Comparison of ENCODE assay signal across 23 mouse cellular contexts in genomic region chr12:59017970-59018369, GRCm38 (mm10). TPM values are rescaled to one million over a fixed set of nuclear protein-coding genes. Genes with fewer than 3 reads are reported as not detected.
DNase-seq lines count a peak whose midpoint lies in the region; ATAC-seq and TF ChIP-seq lines count a peak whose summit lies in the region.
"Had no signal": no experiment of that assay in that cellular context is flagged by ENCODE, and none has a peak within 500 bp of the region (broad histone marks: within the 10 kb centered on the region; RNA-seq: fewer than 3 reads in every experiment).

No protein-coding gene starts in this region.

- ATAC-seq in liver, embryonic 11.5 days (replicated peaks; ENCODE audit: low FRiP score), result no peak
- 0 out of 2 replicates have a peak, but pooled peaks have one; percentile 3 for ATAC-seq in liver, embryonic 13.5 days (ENCODE audit: low read depth)
- peak; percentile 10; the same call in 1 of the 2 replicates for ATAC-seq in liver, embryonic 15.5 days (ENCODE audit: insufficient read depth)
- ATAC-seq in liver, postnatal 0 days, result peak; percentile 76
- ATAC-seq: forebrain, embryonic 14.5 days had no signal

- 0 out of 2 replicates have a peak, but pooled peaks cover 2% of the 10 kb centered on the region for H3K4me1 ChIP-seq in liver, embryonic 11.5 days (replicated peaks; ENCODE audit: control insufficient read depth, insufficient read depth, low read length)
- peaks cover 11% of the 10 kb centered on the region for H3K4me1 ChIP-seq in liver, embryonic 13.5 days (replicated peaks)
- peaks cover 10% of the 10 kb centered on the region for H3K4me1 ChIP-seq in liver, embryonic 15.5 days (replicated peaks)
- H3K4me1 ChIP-seq in liver, postnatal 0 days (ENCODE audit: insufficient read depth), result peaks cover 8% of the 10 kb centered on the region
- no peaks in the 10 kb centered on the region for H3K4me1 ChIP-seq in lung, adult 2 months (ENCODE audit: control insufficient read depth, insufficient read depth, low read length)
- H3K4me1 ChIP-seq: embryonic facial prominence, embryonic 13.5 days; embryonic facial prominence, embryonic 15.5 days; forebrain, embryonic 12.5 days had no signal

- peak; percentile 17 for DNase-seq in liver
- DNase-seq in liver, embryonic 11.5 days (ENCODE audit: low spot score), result no peak
- DNase-seq in liver, embryonic 13.5 days, result no peak
- DNase-seq in liver, postnatal 0 days, result peak; percentile 54
- DNase-seq in urinary bladder, postnatal 14 days (ENCODE audit: low spot score), result no peak
- no peak for DNase-seq in lung, adult 2 months
- DNase-seq: adrenal gland, adult 2 months; adrenal gland, postnatal 10 days; adrenal gland, postnatal 25 days; cerebellum, adult 11 months; cerebellum, adult 18-20 months; cerebellum, adult 8-10 months; cerebellum, adult 9-11 months; cerebellum, postnatal 14 days; cerebellum, postnatal 36 days; embryo, embryonic 11 days had no signal

- H3K36me3 ChIP-seq in liver, embryonic 11.5 days (ENCODE audit: control insufficient read depth, insufficient read depth, low read length), result peaks cover 30% of the 10 kb centered on the region
- peaks cover 66% of the 10 kb centered on the region for H3K36me3 ChIP-seq in liver, embryonic 13.5 days
- H3K36me3 ChIP-seq in liver, embryonic 15.5 days (replicated peaks), result peaks cover 66% of the 10 kb centered on the region
- H3K36me3 ChIP-seq in liver, postnatal 0 days (replicated peaks; ENCODE audit: insufficient read depth, low read length), result peaks cover 35% of the 10 kb centered on the region

- no peak for TF ChIP-seq POLR2A in lung, adult 2 months (IDR thresholded peaks at IDR 0.05; ENCODE audit: borderline replicate concordance, extremely low read depth, low read depth, low read length)

- H3K4me2 ChIP-seq in liver, embryonic 11.5 days, result no peak overlapping the region
- H3K4me2 ChIP-seq in liver, embryonic 13.5 days, result no peak overlapping the region
- no peak overlapping the region for H3K4me2 ChIP-seq in liver, embryonic 15.5 days
- H3K4me2 ChIP-seq in liver, postnatal 0 days (ENCODE audit: low read depth, low read length), result no peak overlapping the region
- H3K4me2 ChIP-seq: embryonic facial prominence, embryonic 13.5 days; embryonic facial prominence, embryonic 15.5 days; forebrain, embryonic 12.5 days had no signal

- 0 out of 2 replicates have a peak, but pooled peaks have one; percentile 41 for TF ChIP-seq EP300 in liver, postnatal 0 days (IDR thresholded peaks at IDR 0.05; ENCODE audit: low read depth)

- H3K4me3 ChIP-seq in liver, embryonic 11.5 days (ENCODE audit: low read depth, low read length), result no peak overlapping the region
- H3K4me3 ChIP-seq in liver, embryonic 13.5 days (replicated peaks), result no peak overlapping the region
- H3K4me3 ChIP-seq in liver, embryonic 15.5 days (replicated peaks), result no peak overlapping the region
- H3K4me3 ChIP-seq in liver, postnatal 0 days (ENCODE audit: low read depth, low read length), result no peak overlapping the region
- no peak overlapping the region for H3K4me3 ChIP-seq in lung, adult 2 months (replicated peaks; ENCODE audit: extremely low read depth, low read depth, low read length)
- H3K4me3 ChIP-seq: embryonic facial prominence, embryonic 13.5 days; embryonic facial prominence, embryonic 15.5 days; erythroblast, embryonic 14.5 days; forebrain, embryonic 10.5 days; forebrain, embryonic 12.5 days had no signal

- no peak overlapping the region for H3K27ac ChIP-seq in liver, embryonic 11.5 days (ENCODE audit: low read depth, low read length)
- H3K27ac ChIP-seq in liver, embryonic 13.5 days, result peak overlapping the region; percentile 9; the same call in 1 of the 2 replicates
- H3K27ac ChIP-seq in liver, embryonic 15.5 days (replicated peaks), result peak overlapping the region; percentile 29; the same call in 1 of the 2 replicates
- peak overlapping the region; percentile 76 for H3K27ac ChIP-seq in liver, postnatal 0 days (ENCODE audit: low read depth)
- H3K27ac ChIP-seq: embryonic facial prominence, embryonic 13.5 days; embryonic facial prominence, embryonic 15.5 days; forebrain, embryonic 10.5 days; forebrain, embryonic 12.5 days had no signal

- no peaks in the 10 kb centered on the region for H3K9me3 ChIP-seq in liver, embryonic 11.5 days (ENCODE audit: control insufficient read depth, low read length)
- no peaks in the 10 kb centered on the region for H3K9me3 ChIP-seq in liver, embryonic 13.5 days (replicated peaks)
- no peaks in the 10 kb centered on the region for H3K9me3 ChIP-seq in liver, embryonic 15.5 days (replicated peaks)
- no peaks in the 10 kb centered on the region for H3K9me3 ChIP-seq in liver, postnatal 0 days (ENCODE audit: low read length)
- H3K9me3 ChIP-seq: embryonic facial prominence, embryonic 13.5 days; embryonic facial prominence, embryonic 15.5 days; forebrain, embryonic 10.5 days; forebrain, embryonic 12.5 days had no signal

- no peak for TF ChIP-seq CTCF in liver, postnatal 0 days (IDR thresholded peaks at IDR 0.05; ENCODE audit: low read depth)
- no peak for TF ChIP-seq CTCF in lung, adult 2 months (IDR thresholded peaks at IDR 0.05; ENCODE audit: insufficient read depth, low read length)

- 85% methylated on average over 8 of the region's 8 CpGs for WGBS in liver, embryonic 11.5 days
- WGBS in liver, embryonic 13.5 days (ENCODE audit: insufficient replicate concordance), result 84% methylated on average over 8 of the region's 8 CpGs
- WGBS in liver, embryonic 15.5 days (ENCODE audit: insufficient replicate concordance), result 76% methylated on average over 8 of the region's 8 CpGs
- 75% methylated on average over 8 of the region's 8 CpGs for WGBS in liver, postnatal 0 days (ENCODE audit: insufficient replicate concordance)
- WGBS in lung, adult 2 months, result 75% methylated on average over 8 of the region's 8 CpGs

- no peaks in the 10 kb centered on the region for H3K27me3 ChIP-seq in liver, embryonic 11.5 days (replicated peaks; ENCODE audit: control insufficient read depth, insufficient read depth, low read length)
- H3K27me3 ChIP-seq in liver, embryonic 13.5 days, result no peaks in the 10 kb centered on the region
- H3K27me3 ChIP-seq in liver, embryonic 15.5 days, result no peaks in the 10 kb centered on the region
- H3K27me3 ChIP-seq in liver, postnatal 0 days (ENCODE audit: insufficient read depth, low read length), result no peaks in the 10 kb centered on the region
- H3K27me3 ChIP-seq: embryonic facial prominence, embryonic 13.5 days; embryonic facial prominence, embryonic 15.5 days; forebrain, embryonic 12.5 days had no signal

- no peak overlapping the region for H3K9ac ChIP-seq in liver, embryonic 11.5 days (ENCODE audit: low read depth, low read length)
- H3K9ac ChIP-seq in liver, embryonic 13.5 days, result no peak overlapping the region
- no peak overlapping the region for H3K9ac ChIP-seq in liver, embryonic 15.5 days
- H3K9ac ChIP-seq in liver, postnatal 0 days (replicated peaks), result no peak overlapping the region
- H3K9ac ChIP-seq: embryonic facial prominence, embryonic 13.5 days; embryonic facial prominence, embryonic 15.5 days; forebrain, embryonic 12.5 days had no signal

RNA-seq across cellular contexts. Expression of gene Gemin2, which starts 4.8 kb away (rescaled TPM):
- polyA plus RNA-seq in liver, embryonic 11.5 days (2014; fragmentation: Nextera tagmentation; extraction: Ambion mirVana), result 33.9 and 36.5 TPM in 2 replicates
- 25.5 and 26.0 TPM in 2 replicates for polyA plus RNA-seq in liver, embryonic 13.5 days (2015; fragmentation: Nextera tagmentation; extraction: Ambion mirVana)
- 15.7 and 17.7 TPM in 2 replicates for polyA plus RNA-seq in liver, embryonic 15.5 days (2015; fragmentation: Nextera tagmentation; extraction: Ambion mirVana)
- 19.5 and 20.0 TPM in 2 replicates for polyA plus RNA-seq in liver, postnatal 0 days (2015; fragmentation: Nextera tagmentation; extraction: Ambion mirVana)
- polyA plus RNA-seq in lung, adult 2 months (2012; rRNA removed), result 1.9 and 2.9 TPM in 2 replicates

RNA-seq across cellular contexts. Expression of gene Sec23a, which starts 6.2 kb away (rescaled TPM):
- 42.5 and 51.6 TPM in 2 replicates for polyA plus RNA-seq in liver, embryonic 11.5 days (2014; fragmentation: Nextera tagmentation; extraction: Ambion mirVana)
- polyA plus RNA-seq in liver, embryonic 13.5 days (2015; fragmentation: Nextera tagmentation; extraction: Ambion mirVana), result 22.6 and 29.5 TPM in 2 replicates
- polyA plus RNA-seq in liver, embryonic 15.5 days (2015; fragmentation: Nextera tagmentation; extraction: Ambion mirVana), result 25.1 and 25.7 TPM in 2 replicates
- polyA plus RNA-seq in liver, postnatal 0 days (2015; fragmentation: Nextera tagmentation; extraction: Ambion mirVana), result 43.2 and 48.4 TPM in 2 replicates
- 8.6 and 13.0 TPM in 2 replicates for polyA plus RNA-seq in lung, adult 2 months (2012; rRNA removed)

RNA-seq across cellular contexts. Expression of gene Trappc6b, which starts 43.3 kb away (rescaled TPM):
- polyA plus RNA-seq in liver, embryonic 11.5 days (2014; fragmentation: Nextera tagmentation; extraction: Ambion mirVana), result 58.9 and 60.8 TPM in 2 replicates
- 52.2 and 58.7 TPM in 2 replicates for polyA plus RNA-seq in liver, embryonic 13.5 days (2015; fragmentation: Nextera tagmentation; extraction: Ambion mirVana)
- 46.7 and 50.4 TPM in 2 replicates for polyA plus RNA-seq in liver, embryonic 15.5 days (2015; fragmentation: Nextera tagmentation; extraction: Ambion mirVana)
- polyA plus RNA-seq in liver, postnatal 0 days (2015; fragmentation: Nextera tagmentation; extraction: Ambion mirVana), result 49.6 and 50.7 TPM in 2 replicates
- polyA plus RNA-seq in lung, adult 2 months (2012; rRNA removed), result 87.9 and 113 TPM in 2 replicates

RNA-seq across cellular contexts. Expression of gene Pnn, which starts 48.7 kb away (rescaled TPM):
- polyA plus RNA-seq in liver, embryonic 11.5 days (2014; fragmentation: Nextera tagmentation; extraction: Ambion mirVana), result 90.7 and 92.2 TPM in 2 replicates
- 43.9 and 53.3 TPM in 2 replicates for polyA plus RNA-seq in liver, embryonic 13.5 days (2015; fragmentation: Nextera tagmentation; extraction: Ambion mirVana)
- polyA plus RNA-seq in liver, embryonic 15.5 days (2015; fragmentation: Nextera tagmentation; extraction: Ambion mirVana), result 28.5 and 34.7 TPM in 2 replicates
- 22.1 and 28.9 TPM in 2 replicates for polyA plus RNA-seq in liver, postnatal 0 days (2015; fragmentation: Nextera tagmentation; extraction: Ambion mirVana)
- 12.4 and 18.6 TPM in 2 replicates for polyA plus RNA-seq in lung, adult 2 months (2012; rRNA removed)

Comparison
In these comparisons a context has a peak if more than half of its experiments do, and no peak if none do; other contexts are left out.
1. DNase-seq: peak in liver (single experiment) and liver, postnatal 0 days (single experiment); none in liver, embryonic 11.5 days (single experiment), liver, embryonic 13.5 days (single experiment), urinary bladder, postnatal 14 days (single experiment) and lung, adult 2 months (single experiment).